Mouse (Mus musculus) hindbrain, embryonic 12.5 days (tissue): ENCODE results near the gene Gm49395. TPM values are rescaled to one million over a fixed set of nuclear protein-coding genes. Genes with fewer than 3 reads are reported as not detected.

Experiments used
- ATAC-seq: fragments of 200-750 bp; cut with Nextera tagmentation; 2 replicates; pipeline ENCODE4 v1.8.0; 2017; ENCODE audit warnings: moderate TSS enrichment; ENCODE audit not compliant: low FRiP score
- H3K27ac ChIP-seq: fragments of 300-500 bp; sonication (generic); 2 replicates; pipeline ENCODE4 v1.5.1; 2016; ENCODE audit warnings: mild to moderate bottlenecking
- H3K27me3 ChIP-seq: fragments of 300-500 bp; sonication (generic); 2 replicates; pipeline ENCODE4 v1.6.1; 2016; ENCODE audit warnings: mild to moderate bottlenecking
- H3K36me3 ChIP-seq: fragments of 300-500 bp; sonication (generic); 2 replicates; pipeline ENCODE4 v1.6.1; 2016; ENCODE audit warnings: mild to moderate bottlenecking
- H3K4me1 ChIP-seq: fragments of 300-500 bp; sonication (generic); 2 replicates; pipeline ENCODE4 v1.6.1; 2016
- H3K4me2 ChIP-seq: fragments of 300-500 bp; sonication (generic); replicated peaks from 2 replicates; pipeline ENCODE4 v1.6.1; 2016; ENCODE audit warnings: mild to moderate bottlenecking
- H3K4me3 ChIP-seq: fragments of 300-500 bp; sonication (generic); 2 replicates; pipeline ENCODE4 v1.5.1; 2016; ENCODE audit warnings: mild to moderate bottlenecking
- H3K9ac ChIP-seq: fragments of 300-500 bp; sonication (generic); 2 replicates; pipeline ENCODE4 v1.6.1; 2016; ENCODE audit warnings: mild to moderate bottlenecking, moderate library complexity
- H3K9me3 ChIP-seq: fragments of 300-500 bp; sonication (generic); replicated peaks from 2 replicates; pipeline ENCODE4 v1.6.1; 2016; ENCODE audit warnings: mild to moderate bottlenecking
- WGBS: fragments of 180-500 bp; shearing (Covaris S2); methylation state at CpG from one replicate; pipeline ENCODE4 v1.1.7; 2016; 5-methylcytosine and 5-hydroxymethylcytosine counted together
- polyA plus RNA-seq: library from polyadenylated mRNA; unstranded; fragments of >200 nt; fragmentation: Nextera tagmentation; extraction: Ambion mirVana; gene quantifications from 2 replicates; pipeline ENCODE4 v1.2.1, GENCODE M21; 2016

The Gm49395 gene
- polyA plus RNA-seq, 1 experiment from 2014 or later, result 3.7 TPM

GRCm38 (mm10) chr13:115002155-115002554, 99.6 kb downstream of the Gm49395 start:
- no peaks in the 10 kb centered on the region for H3K36me3 ChIP-seq
- no peak overlapping the region for H3K4me3 ChIP-seq
- 89% methylated on average over 5 of the region's 5 CpGs for WGBS

GRCm38 (mm10) chr13:114999582-114999981, 102.1 kb downstream of the Gm49395 start:
- Histone ChIP-seq H3K9ac (no peak overlapping the region), H3K36me3 (no peaks in the 10 kb centered on the region), H3K27me3 (no peaks in the 10 kb centered on the region), H3K27ac (no peak overlapping the region), H3K4me1 (no peaks in the 10 kb centered on the region), H3K9me3 (no peaks in the 10 kb centered on the region), H3K4me3 (no peak overlapping the region), H3K4me2 (no peak overlapping the region)
- no peak for ATAC-seq
- WGBS, result 88% methylated on average over 4 of the region's 4 CpGs

More at GRCm38 (mm10) chr13:115002155-115002554, 99.6 kb downstream of the Gm49395 start:
- no peak overlapping the region for H3K27ac ChIP-seq
- H3K4me2 ChIP-seq, result no peak overlapping the region
- H3K4me1 ChIP-seq, result peaks cover 4% of the 10 kb centered on the region; the same call in 1 of the 2 replicates
- H3K9ac ChIP-seq, result no peak overlapping the region
- no peaks in the 10 kb centered on the region for H3K27me3 ChIP-seq
- no peaks in the 10 kb centered on the region for H3K9me3 ChIP-seq
- no peak for ATAC-seq

DNA sequence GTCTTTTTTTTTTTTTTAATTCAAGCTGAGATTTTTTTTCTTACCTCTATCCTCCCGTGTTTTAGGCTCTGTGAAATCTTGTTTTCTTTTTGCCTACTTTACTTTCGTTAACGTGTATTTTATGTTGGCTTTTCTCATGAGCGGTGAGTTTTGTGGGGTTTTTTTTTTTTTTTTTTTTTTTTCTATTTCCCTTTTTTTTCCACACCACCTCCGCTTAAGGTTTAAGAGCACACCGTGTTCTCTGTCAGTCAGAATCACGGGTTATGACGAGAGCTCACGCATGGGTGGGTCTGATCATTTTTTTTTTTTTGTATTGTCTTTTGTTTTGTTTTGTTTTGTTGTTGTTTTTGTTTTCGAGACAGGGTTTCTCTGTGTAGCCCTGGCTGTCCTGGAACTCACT, 103.6 kb downstream of the Gm49395 start:
- Histone ChIP-seq H3K4me1 (no peaks in the 10 kb centered on the region), H3K27me3 (no peaks in the 10 kb centered on the region), H3K36me3 (no peaks in the 10 kb centered on the region), H3K4me3 (no peak overlapping the region), H3K9ac (no peak overlapping the region), H3K27ac (no peak overlapping the region), H3K4me2 (no peak overlapping the region), H3K9me3 (no peaks in the 10 kb centered on the region)
- no peak for ATAC-seq
- 96% methylated on average over 10 of the region's 10 CpGs for WGBS

DNA sequence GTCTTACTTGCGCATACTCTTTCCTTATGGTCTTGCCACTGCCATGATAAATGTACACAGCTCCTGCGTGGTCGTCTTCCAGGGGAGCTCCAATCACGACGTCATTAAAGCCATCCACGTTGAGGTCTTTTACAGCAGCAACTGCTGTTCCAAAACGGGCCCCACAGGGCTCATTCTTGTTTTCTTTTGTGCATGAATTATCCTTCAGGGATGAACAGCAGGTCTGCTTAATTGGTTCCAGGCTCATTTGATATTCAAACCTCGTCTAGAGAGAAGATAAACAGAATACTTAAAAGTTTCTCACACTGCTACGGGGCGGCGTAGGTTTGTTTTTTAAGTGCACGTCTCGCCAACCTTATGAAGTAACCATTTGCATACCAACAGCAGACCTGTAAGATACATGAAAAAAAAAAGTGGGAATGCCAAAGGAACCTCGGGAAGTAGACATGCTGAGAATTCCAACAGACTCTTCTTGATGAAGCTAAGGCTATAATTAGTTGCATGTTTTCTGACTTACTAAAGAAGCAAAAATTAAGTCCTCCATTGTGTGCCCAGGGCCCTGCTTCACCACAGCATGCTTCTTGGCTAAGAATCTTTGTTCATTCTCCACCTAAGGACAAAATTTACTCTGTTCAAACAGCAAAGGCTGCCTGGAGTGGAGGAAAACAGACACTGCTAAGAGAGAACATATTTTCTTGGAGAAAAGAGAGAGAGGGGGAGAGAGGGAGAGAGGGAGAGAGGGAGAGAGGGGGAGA, 109.3 kb downstream of the Gm49395 start:
- H3K9me3 ChIP-seq, result no peaks in the 10 kb centered on the region
- no peak overlapping the region for H3K4me3 ChIP-seq
- peaks cover 7% of the 10 kb centered on the region for H3K4me1 ChIP-seq
- WGBS, result 30% methylated on average over 14 of the region's 14 CpGs
- no peaks in the 10 kb centered on the region for H3K36me3 ChIP-seq
- no peak overlapping the region for H3K27ac ChIP-seq
- ATAC-seq, result peak; percentile 68
- H3K4me2 ChIP-seq, result no peak overlapping the region; the same call in 1 of the 2 replicates
- no peak overlapping the region for H3K9ac ChIP-seq
- H3K27me3 ChIP-seq, result no peaks in the 10 kb centered on the region

GRCm38 (mm10) chr13:114987668-114988067, 114.1 kb downstream of the Gm49395 start:
- Histone ChIP-seq H3K9me3 (no peaks in the 10 kb centered on the region), H3K27me3 (no peaks in the 10 kb centered on the region), H3K4me2 (no peak overlapping the region), H3K27ac (no peak overlapping the region), H3K9ac (no peak overlapping the region), H3K36me3 (no peaks in the 10 kb centered on the region), H3K4me1 (peaks cover 5% of the 10 kb centered on the region), H3K4me3 (no peak overlapping the region)
- 64% methylated on average over 6 of the region's 6 CpGs for WGBS
- no peak for ATAC-seq

DNA sequence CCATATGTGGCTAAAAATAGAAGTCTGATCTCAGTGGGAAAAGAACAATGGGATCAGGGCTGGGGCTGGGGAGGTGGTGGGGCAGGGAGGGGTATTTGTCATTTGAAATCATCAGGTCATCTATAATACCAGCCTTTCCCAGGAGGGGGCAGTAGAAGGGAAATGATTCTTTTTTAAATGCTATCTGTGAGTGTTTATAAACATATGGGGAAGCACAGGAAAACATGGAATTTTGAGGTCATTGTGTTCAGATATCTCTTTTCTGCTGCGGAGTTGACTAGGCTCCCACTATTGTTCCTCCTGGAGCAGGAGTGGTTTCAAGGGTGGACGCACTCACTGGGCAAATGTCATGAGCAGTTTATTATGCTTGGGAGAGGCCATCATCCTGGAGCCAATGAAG, 114.6 kb downstream of the Gm49395 start:
- H3K9me3 ChIP-seq, result no peaks in the 10 kb centered on the region
- no peak overlapping the region for H3K9ac ChIP-seq
- no peaks in the 10 kb centered on the region for H3K27me3 ChIP-seq
- 66% methylated on average over 2 of the region's 2 CpGs for WGBS
- no peaks in the 10 kb centered on the region for H3K36me3 ChIP-seq
- no peak for ATAC-seq
- H3K4me1 ChIP-seq, result peaks cover 2% of the 10 kb centered on the region; the same call in 1 of the 2 replicates
- no peak overlapping the region for H3K4me3 ChIP-seq
- H3K4me2 ChIP-seq, result no peak overlapping the region
- no peak overlapping the region for H3K27ac ChIP-seq

Other genes with a start within 250 kb of the Gm49395 start
- gene Itga2, start 169.8 kb downstream of the Gm49395 start, polyA plus RNA-seq, result 2.0 and 2.9 TPM in 2 replicates
- 3.9 and 4.6 TPM in 2 replicates for gene Pelo, start 11.7 kb downstream of the Gm49395 start, polyA plus RNA-seq
- 6.0 and 6.9 TPM in 2 replicates for gene Itga1, start within 50 bp of the Gm49395 start, polyA plus RNA-seq